Mouse (Mus musculus): ENCODE measurements around the gene Serpina12.

Gene Serpina12

GRCm38 (mm10) chr12:104044343-104044742 is at the start of gene Serpina12:
Serpina12 (minus strand) TSS chr12:104044443.
- in situ Hi-C loops (cut with MboI, MseI) = no loop called here

- in situ Hi-C loops (cut with MboI, MseI) = no loop called here
Observed at GRCm38 (mm10) chr12:104091303-104091702, 47.1 kb upstream of the Serpina12 start.

GRCm38 (mm10) chr12:104090119-104090518 is 45.9 kb upstream of the Serpina12 start:
- in situ Hi-C loops (cut with MboI, MseI) = no loop called here

- in situ Hi-C loops (cut with MboI, MseI) = loop anchor here (5.0 to 10.0 kb wide), 4 partner anchors 75 to 957 kb away; no protein-coding TSS in a partner anchor
Observed at GRCm38 (mm10) chr12:104072286-104072685, 28.0 kb upstream of the Serpina12 start.

GRCm38 (mm10) chr12:104071708-104072107 is 27.5 kb upstream of the Serpina12 start:
- in situ Hi-C loops (cut with MboI, MseI) = loop anchor here (5.0 to 10.0 kb wide), 4 partner anchors 74 to 957 kb away; no protein-coding TSS in a partner anchor

- in situ Hi-C loops (cut with MboI, MseI) = loop anchor here (5.0 to 10.0 kb wide), 4 partner anchors 72 to 955 kb away; no protein-coding TSS in a partner anchor
Observed at GRCm38 (mm10) chr12:104069620-104070019, 25.4 kb upstream of the Serpina12 start.

GRCm38 (mm10) chr12:104067549-104067948 is 23.3 kb upstream of the Serpina12 start:
- in situ Hi-C loops (cut with MboI, MseI) = no loop called here

GRCm38 (mm10) chr12:104066241-104066640 is 22.0 kb upstream of the Serpina12 start:
- in situ Hi-C loops (cut with MboI, MseI) = no loop called here

GRCm38 (mm10) chr12:104064996-104065395 is 20.8 kb upstream of the Serpina12 start:
- in situ Hi-C loops (cut with MboI, MseI) = loop anchor here in 1 of 2 experiments (5.0 kb wide), 1 partner anchor 352 kb away; no protein-coding TSS in a partner anchor

- in situ Hi-C loops (cut with MboI, MseI) = loop anchor here in 1 of 2 experiments (5.0 kb wide), 1 partner anchor 353 kb away; no protein-coding TSS in a partner anchor
Observed at GRCm38 (mm10) chr12:104064532-104064931, 20.3 kb upstream of the Serpina12 start.

DNA sequence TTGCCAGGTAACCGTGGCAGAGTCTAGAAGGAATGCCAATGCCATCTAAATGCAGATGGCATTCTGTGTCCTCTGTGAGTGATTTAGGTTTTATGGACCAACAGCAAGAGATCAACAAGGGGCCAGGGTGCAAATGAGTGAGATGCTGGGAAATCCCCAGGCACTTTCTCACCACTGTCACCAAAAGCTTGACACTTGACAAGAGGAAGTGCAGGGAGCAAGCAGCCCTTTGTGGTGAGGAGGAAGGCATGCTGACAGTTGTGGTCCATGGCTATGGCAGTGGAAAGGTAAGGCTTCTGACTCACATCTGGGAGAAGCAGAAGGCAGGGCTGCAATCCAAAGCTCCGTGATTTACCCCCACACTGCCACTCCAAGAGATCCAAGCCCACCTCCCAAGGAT is 17.6 kb upstream of the Serpina12 start:
- in situ Hi-C loops (cut with MboI, MseI) = loop anchor here in 1 of 2 experiments (5.0 kb wide), 1 partner anchor 355 kb away; no protein-coding TSS in a partner anchor

- in situ Hi-C loops (cut with MboI, MseI) = loop anchor here in 1 of 2 experiments (5.0 kb wide), 1 partner anchor 357 kb away; no protein-coding TSS in a partner anchor
Observed at GRCm38 (mm10) chr12:104060126-104060525, 15.9 kb upstream of the Serpina12 start.

- in situ Hi-C loops (cut with MboI, MseI) = no loop called here
Observed at GRCm38 (mm10) chr12:104057531-104057930, 13.3 kb upstream of the Serpina12 start.

- in situ Hi-C loops (cut with MboI, MseI) = no loop called here
Observed at GRCm38 (mm10) chr12:104057050-104057449, 12.8 kb upstream of the Serpina12 start.

- in situ Hi-C loops (cut with MboI, MseI) = no loop called here
Observed at GRCm38 (mm10) chr12:104055755-104056154, 11.5 kb upstream of the Serpina12 start.

DNA sequence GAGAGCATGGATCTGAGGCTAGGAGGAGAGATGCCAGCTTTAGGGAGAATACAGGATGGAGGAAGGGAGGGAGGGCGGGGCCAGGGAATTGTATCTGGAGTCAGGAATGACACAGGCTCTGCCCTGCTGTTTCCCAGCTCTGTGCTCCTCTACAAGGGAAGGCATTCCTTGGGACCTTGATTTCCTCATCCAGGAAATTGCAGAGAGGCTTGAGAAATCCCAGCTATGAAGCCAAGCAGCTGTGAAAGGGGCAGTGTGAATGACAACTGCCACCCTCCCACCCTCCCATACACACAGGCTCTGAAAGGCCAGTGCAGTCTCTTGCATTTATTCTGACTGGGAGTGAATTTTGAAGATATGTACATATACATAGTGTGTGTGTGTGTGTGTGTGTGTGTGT is 9.8 kb upstream of the Serpina12 start:
- in situ Hi-C loops (cut with MboI, MseI) = no loop called here

GRCm38 (mm10) chr12:104045713-104046112 is 1.5 kb upstream of the Serpina12 start:
- in situ Hi-C loops (cut with MboI, MseI) = loop anchor here in 1 of 2 experiments (5.0 kb wide), 1 partner anchor 38 kb away; no protein-coding TSS in a partner anchor

DNA sequence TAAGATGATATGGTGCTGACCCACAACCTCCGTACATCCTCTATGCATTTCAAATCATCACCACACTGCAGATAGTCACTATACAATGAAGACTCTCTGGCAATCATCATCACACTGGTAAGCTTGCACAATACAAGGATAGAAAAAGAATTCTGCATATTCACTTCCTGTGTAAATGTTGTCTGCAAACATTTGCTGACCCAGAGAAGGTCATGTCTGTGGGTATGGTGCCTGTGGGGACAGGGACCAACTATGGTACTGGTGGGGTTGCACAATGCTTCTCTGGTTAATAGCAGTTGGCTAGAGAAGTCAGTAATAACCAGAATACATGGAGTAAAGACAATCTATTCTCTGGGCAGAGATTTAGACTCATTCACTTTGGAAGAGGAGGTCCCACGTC is 1.5 kb downstream of the Serpina12 start:
- in situ Hi-C loops (cut with MboI, MseI) = no loop called here

GRCm38 (mm10) chr12:104041401-104041800 is 2.8 kb downstream of the Serpina12 start:
- in situ Hi-C loops (cut with MboI, MseI) = no loop called here

DNA sequence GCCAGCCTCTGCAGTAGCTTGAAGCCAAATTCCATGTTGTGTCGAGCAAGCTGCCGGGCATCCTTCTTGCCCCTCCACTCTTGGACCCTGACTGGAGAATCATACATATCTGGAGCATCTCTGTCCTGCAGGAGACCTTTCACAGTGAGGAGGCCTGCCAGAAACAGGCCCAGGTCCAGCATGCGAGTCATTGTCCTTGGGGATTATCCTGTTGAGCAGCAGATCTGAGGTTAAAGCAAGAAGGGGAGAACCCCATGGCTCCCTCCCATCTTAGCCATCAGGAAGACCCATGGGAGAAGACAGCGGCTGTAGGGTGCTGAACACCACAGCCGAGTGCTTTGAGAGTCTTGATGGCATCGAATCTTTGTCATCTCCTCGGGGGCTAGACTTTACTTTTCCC is 6.1 kb downstream of the Serpina12 start:
- in situ Hi-C loops (cut with MboI, MseI) = no loop called here

- in situ Hi-C loops (cut with MboI, MseI) = no loop called here
Observed at GRCm38 (mm10) chr12:104033752-104034151, 10.5 kb downstream of the Serpina12 start.

DNA sequence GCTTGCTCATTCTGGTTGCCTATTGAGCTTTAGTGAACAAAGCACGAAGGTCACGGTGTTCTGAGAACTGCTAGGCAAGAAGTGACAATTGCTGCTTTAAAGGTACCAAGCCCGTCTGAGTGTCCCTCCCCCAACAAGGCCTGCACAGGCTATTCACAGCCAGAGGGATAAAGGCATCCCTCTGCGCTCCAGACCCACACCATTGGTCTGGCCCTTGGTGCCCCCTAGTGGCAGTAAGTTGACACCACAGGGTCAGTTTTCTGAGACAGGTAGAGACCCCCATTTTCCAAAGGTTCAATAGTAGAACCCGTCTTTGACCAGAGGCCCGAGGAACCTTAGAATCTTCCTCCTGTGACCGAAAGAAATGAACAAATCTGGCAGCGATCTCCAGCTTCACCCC is 14.3 kb downstream of the Serpina12 start:
- in situ Hi-C loops (cut with MboI, MseI) = no loop called here

- in situ Hi-C loops (cut with MboI, MseI) = no loop called here
Observed at GRCm38 (mm10) chr12:104015280-104015679, 29.0 kb downstream of the Serpina12 start.

- in situ Hi-C loops (cut with MboI, MseI) = no loop called here
Observed at GRCm38 (mm10) chr12:104013620-104014019, 30.6 kb downstream of the Serpina12 start, which contains the start of gene Serpina9. Serpina9 (minus strand) TSS chr12:104013755.
